Mouse (Mus musculus) MEL-GATA-1-ER (cell line): ENCODE measurements around the gene Arhgap44.

Experiments
- DNase-seq: peaks from one replicate; pipeline ENCODE4 v3.0.0-alpha.2; 2012; ENCODE audit warnings: low read depth; ENCODE audit errors: extremely low read depth

Gene Arhgap44

DNA sequence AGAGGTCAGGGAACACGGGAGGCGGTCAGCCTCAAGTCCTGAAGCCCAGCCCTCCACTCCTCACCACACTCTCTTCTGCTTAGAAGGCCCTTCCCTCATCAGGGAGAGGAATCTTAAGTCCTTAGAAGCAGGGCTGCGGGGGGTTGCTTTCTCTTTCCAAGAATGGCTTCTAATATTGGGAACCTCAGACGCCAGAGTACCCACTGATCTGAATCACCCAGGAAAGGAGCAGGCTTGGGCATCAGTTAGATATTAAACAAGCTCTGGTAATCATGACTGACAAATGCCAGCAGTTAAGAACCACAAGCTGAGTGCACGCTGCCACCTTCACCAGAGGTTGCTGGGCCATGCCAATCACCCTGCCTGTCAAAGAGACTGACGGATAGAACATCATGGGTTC lies 148.9 kb downstream of the Arhgap44 start:
- DNase-seq: no peak

DNA sequence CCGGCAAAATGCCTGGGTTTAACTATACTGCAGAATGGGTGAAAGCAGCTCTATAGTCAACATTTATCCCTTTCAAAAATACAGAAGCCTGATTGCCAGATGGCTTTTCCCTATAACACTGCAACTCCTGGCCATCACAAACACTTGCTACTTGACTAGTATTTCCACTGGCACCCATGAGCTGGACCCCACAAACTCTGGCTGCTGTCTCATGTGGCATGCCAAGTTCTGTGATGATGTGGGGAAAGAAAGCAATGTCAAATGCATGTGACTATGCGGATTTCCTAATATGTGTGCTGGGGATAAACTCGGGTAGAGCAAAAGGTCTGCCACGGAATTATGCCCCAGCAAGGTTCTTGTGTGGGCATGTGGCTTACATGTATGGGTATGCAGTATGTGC lies 156.7 kb downstream of the Arhgap44 start:
- no peak for DNase-seq

DNA sequence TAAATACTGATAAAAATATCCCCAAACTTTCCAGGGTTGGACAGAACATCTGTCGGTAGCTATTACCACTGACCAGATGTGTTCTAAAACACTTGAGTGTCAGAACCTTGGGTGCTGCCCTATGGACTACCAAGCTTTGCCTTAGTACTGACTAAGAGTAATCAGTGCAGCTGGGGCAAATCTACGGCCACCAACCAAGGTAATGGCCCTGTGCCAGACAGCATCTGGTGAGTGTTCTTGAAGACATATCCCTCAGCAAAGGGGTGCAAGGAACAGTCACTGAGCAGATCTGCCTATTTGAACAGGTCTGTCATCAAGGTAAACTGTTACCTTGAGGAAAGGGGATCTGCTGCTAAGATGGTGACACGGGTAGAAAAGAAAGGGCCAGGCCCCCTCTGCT lies 157.9 kb downstream of the Arhgap44 start:
- DNase-seq: no peak

DNA sequence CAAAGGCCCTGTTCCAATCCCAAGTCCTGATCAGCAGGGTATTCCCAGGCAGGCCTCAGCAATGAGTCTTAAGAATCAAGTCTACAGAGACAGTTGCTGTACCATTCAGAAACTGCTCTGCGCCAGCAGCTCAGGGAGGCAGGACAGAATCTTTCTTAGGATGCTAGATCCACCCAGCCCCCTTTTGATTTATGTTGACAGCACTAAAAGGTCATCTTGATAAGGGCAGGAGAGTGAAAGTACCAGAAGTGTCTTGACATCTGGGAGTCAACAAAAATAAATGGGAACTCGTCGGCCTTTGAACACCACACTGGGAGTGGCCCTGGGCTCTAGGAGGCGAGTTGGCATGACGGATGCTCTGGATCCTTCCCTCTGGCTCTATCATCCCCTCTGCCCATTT lies 159.2 kb downstream of the Arhgap44 start:
- no peak for DNase-seq

DNA sequence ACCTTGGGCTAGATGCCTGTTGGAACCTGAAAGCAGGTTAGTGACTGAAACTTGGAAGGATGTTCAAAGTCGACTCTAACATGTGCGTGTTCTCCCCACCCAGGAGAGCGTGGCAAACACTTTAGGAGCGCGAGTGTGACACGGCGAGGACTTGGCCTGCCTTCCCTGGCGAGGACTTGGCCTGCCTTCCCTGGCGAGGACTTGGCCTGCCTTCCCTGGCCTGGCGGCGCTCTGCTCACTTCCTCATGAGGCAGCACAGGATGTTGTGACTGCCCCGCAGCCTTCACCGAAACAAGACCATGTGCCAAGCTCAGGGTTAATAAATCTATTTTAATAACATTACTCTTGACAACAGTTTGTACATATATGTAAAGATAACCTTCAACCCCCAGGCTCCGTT lies 161.0 kb downstream of the Arhgap44 start:
- no peak for DNase-seq

DNA sequence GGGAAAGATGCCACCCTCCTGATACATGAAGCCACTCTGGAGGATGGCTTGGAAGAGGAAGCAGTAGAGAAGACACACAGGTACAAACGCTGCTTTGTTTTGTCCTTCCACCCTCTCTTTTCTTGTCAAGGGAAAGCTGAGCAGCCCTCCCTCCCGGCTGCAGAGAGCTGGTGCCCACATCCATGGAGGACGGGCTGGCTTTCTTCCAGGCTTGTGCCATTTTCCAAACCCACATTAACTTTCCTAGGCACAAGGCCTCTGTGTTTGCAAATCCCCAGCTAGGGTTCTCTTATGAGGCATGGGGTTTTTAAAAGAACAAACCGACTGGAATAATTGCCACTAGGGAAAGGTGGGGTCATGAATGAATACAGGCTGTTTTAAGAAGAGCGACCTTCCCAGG lies 163.1 kb downstream of the Arhgap44 start:
- no peak for DNase-seq

DNA sequence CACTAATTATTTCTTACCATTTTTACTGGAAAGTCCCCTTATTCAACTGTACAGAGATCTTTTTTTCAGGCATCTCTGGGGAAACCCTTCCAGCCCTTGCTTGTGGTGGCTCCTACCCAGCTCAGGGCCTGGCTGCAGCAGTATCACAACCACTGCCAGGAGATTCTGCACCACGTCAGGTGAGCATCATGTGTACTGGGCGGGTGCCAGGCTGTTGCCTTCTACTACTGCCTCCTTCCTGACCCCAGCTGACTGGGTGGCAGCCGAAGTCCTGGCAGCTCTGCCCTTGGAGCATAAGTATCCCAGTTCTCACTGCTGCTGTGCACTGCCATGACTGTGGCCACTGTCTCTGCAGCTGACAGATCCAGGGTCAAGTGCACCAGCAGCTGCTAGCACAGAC lies 164.3 kb downstream of the Arhgap44 start:
- DNase-seq: no peak

DNA sequence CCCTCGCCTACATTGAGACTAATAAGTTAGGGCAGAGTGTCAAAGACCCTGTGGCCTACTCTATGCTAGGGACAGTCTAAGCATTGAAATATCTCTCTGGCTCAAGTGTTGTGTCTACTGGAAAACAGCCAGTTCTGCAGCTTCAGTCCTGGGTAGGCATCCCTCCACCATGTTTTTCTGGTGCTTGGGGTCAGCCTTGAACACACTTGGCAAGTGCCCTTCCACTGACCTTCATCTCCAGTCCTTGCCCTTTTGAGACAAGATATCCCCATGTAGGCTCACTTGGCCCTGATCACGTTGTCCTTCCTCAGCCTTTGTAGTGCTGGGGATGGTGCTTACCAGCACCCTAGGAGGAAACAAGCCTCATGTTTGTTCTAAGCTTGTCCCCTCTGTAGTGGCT lies 174.2 kb downstream of the Arhgap44 start:
- no peak for DNase-seq

DNA sequence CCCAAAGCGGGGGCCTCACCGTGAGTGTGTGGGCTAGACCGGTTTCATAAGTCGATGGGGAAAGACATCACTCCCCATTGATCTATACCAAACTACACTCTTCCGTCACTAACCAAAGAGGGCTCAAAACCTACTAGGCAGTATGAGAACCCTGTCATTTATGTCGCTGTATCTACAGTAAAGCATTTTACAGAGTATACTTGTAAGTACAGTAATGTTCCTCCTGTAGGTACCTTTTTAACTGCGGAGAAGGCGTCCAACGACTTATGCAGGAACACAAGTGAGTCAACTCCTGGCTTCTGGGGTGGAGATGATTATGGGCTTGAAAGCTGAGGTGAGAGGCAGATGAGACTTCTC lies 183.3 kb downstream of the Arhgap44 start:
- peak; percentile 16 for DNase-seq

DNA sequence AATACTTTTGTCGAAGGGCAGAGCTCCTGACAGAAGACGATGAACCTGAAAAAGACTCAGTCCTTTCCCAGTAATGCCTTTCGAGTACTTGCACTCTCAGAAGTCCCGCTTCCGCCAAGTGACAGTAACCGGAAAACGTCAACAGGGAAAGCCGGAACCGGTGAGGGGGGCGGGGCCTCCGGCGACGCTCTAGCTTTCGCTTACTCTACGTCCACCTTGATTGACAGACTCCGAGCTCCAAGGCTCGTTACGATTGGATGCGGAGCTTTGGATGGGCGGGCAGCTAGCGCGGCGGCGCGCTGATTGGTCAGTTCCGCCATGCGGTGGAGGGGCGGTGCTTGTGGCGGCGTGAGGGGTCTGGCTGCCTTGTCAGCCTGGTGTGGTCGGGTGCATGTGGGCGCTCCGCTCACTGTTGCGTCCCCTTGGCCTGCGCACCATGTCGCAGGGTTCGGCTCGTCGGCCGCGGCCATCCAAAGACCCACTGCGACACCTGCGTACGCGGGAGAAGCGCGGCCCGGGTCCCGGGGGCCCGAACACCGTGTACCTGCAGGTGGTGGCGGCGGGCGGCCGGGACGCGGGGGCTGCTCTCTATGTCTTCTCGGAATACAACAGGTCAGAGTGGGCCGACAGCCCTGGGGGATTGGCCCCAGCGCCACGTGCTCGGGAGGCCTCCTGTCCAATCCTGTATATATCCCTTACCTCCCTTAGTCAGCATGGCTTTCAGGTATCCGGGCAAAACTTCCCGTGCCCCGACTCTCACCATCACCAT lies 183.9 kb downstream of the Arhgap44 start, which contains the start of gene Elac2:
Elac2 (plus strand) TSS at position 319 of the 769 bp plus-strand sequence.
- peak; percentile 96 for DNase-seq

DNA sequence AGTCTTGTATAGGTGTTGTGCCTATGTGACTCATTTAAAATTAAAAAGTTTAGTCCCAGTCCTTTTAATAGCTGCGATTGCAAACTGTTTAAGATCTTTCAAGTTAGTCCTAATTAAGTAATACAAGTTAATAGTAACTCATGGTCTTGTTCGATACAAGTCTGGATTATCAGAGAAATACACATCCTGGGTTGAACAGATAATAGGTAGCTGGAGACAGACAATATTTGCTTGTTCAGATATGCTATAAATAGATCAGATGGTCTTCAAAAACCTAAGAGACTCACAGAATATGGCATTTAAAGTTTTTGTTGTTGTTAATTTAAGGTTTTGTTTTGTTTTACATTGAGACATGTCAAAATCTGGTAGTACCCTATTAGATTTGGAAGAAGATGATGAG lies 190.3 kb downstream of the Arhgap44 start:
- DNase-seq: no peak

DNA sequence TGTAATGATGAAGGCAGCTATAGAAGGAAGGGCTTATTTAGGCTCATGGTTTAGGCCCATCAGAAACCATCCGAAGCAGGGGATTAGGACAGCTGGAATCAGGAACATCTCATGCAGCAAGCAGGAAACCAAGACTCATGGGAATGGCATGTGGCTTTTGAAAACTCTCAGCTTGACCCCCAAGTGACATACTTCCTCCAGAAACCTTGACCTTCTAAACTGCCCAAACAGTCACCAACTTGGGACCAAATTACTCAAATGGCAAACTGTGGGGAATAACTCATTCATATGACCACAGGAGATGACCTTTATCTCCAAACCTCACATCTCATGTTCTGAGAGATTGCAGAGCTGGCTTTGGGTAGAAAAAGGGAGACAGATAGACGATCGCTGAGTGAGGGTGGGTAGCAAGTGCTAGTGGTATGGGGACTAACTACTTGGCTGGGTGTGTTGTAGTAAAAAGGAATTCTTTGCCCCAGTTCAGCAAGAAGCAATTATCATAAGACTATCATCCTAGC lies 191.2 kb downstream of the Arhgap44 start:
- no peak for DNase-seq

DNA sequence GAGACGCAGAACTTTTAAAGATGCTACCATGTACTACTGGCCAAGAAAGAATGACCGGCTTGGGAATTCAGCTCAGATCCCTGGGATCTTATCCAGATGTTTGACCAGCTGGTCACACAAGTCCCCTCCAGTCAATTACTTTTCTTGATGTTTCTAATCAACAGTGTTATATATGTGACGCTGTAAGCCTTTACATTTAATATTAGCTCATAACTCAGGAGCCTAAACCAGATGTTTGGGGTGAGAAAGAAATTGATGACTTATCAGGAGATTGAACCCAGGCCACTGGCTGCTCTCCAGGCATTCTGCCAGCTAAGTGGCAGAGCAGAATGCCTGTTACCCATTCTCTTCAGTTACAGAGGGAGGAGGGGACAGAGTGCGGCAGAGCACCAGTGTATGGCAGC lies 193.8 kb downstream of the Arhgap44 start:
- DNase-seq: no peak

DNA sequence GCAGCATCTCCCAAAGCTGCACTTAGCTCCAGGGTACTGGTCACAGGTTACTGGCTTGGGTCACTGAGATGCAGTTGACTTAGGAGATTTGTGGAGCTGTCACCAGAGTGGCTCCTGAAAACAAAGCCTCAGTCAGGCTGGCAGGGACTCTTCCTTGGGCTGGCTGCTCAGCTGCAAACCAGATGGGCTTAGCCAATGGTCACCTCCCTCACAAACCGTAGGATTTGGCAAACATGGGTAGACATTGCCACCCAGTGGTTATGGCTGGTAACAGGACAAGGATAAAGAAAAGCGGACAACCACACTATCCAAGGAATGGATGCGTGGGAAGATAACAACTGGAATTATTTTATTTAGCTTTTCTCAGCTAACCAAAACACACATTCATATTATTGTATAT lies 194.3 kb downstream of the Arhgap44 start:
- peak; percentile 13 for DNase-seq

DNA sequence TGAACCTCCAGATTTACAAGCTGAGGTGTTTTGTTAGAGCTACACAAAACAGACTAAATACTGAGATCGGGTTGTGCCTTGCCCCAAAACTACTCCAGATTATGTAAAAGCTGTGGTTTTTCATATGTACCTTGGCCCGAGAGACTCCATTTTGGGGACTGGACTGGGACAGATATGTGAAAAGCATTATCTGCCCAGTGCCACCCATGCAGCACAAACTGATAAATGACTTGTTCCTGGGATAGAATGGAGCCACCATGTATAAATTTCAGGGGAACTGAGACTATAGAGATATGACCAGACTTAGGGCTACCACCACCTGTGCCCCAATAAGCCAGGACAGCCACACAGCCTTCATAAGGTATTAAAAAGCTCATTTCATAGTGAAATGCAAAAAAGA lies 200.1 kb downstream of the Arhgap44 start:
- DNase-seq: no peak

DNA sequence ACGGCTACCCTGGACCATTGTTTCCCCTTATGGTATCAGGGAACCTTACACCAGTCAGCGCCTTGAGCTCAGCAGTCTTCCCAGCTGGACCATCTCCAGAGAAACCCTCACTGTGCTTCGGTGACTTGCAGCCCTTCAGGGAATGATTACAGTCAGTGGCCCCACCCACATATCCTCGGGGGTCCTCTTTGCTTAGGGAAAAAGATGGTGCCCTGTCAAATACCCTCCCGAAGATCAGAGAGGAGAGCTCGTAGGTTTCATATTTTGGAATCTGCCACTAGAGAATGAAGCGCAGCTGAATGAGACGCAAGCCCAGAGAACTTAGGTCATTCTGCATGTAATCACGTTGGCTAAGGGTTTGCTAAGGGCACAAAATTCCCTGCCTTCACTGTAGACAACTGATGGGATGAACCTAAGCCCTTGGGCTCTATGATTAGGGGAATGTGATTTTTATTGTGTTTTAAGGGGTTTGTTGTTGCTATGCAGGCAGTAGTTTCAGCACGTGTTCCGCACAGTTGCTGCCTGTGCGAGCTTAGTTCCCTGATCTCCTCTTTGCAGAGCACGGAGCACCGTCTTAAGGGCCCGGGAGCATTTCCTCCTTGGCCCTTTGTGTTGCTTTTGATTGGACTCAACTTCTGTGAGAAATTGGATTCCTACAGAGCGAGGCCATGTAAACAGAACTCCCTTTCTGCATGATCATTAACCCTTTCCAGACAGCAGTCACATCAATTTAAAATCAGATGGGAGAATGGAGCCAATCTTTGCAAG lies 205.6 kb downstream of the Arhgap44 start:
- DNase-seq: no peak
